Mouse (Mus musculus) yolk sac, embryonic 10.5 days (tissue): ENCODE data around the gene Hes7.

Experiments
- DNase-seq: peaks from one replicate; pipeline ENCODE4 v3.0.0-alpha.2; 2017; ENCODE audit warnings: low spot score

The Hes7 gene

GRCm38 (mm10) chr11:69150444-69150843 is 30.2 kb downstream of the Hes7 start:
- DNase-seq = peak; percentile 36

GRCm38 (mm10) chr11:69151004-69151403 is 30.8 kb downstream of the Hes7 start:
- DNase-seq = no peak

- DNase-seq = no peak
These were observed 33.6 kb downstream of the Hes7 start for GRCm38 (mm10) chr11:69153831-69154230.

GRCm38 (mm10) chr11:69155351-69155750 is 35.1 kb downstream of the Hes7 start:
- no peak for DNase-seq

GRCm38 (mm10) chr11:69156800-69157199 is 36.6 kb downstream of the Hes7 start, which contains the start of gene Alox12b:
Gene Alox12b (plus strand): TSS chr11:69156989.
- no peak for DNase-seq

GRCm38 (mm10) chr11:69169313-69169712 is 49.1 kb downstream of the Hes7 start:
- no peak for DNase-seq

GRCm38 (mm10) chr11:69171626-69172025 is 51.4 kb downstream of the Hes7 start:
- DNase-seq = no peak

GRCm38 (mm10) chr11:69172606-69173005 is 52.4 kb downstream of the Hes7 start:
- no peak for DNase-seq
